Mouse (Mus musculus) embryonic fibroblast, embryonic 13.5 days (primary cell): ENCODE measurements around the gene Snrpa. TPM values are rescaled to one million over a fixed set of nuclear protein-coding genes. Genes with fewer than 3 reads are reported as not detected.

Experiments
- H3K27ac ChIP-seq: 2 replicates; pipeline ENCODE4 v1.5.1; 2012; ENCODE audit warnings: low read length, control low read depth, inconsistent platforms; ENCODE audit not compliant: insufficient read depth
- H3K4me1 ChIP-seq: 2 replicates; pipeline ENCODE4 v1.6.1; 2011; ENCODE audit warnings: low read length; ENCODE audit not compliant: control insufficient read depth, insufficient read depth
- H3K4me3 ChIP-seq: 2 replicates; pipeline ENCODE4 v1.5.1; 2011; ENCODE audit warnings: mild to moderate bottlenecking, control low read depth, low read length; ENCODE audit not compliant: insufficient read depth
- CTCF ChIP-seq: IDR thresholded peaks from 2 replicates; pipeline ENCODE4 v1.5.1; 2011; ENCODE audit warnings: mild to moderate bottlenecking, control low read depth, low read length, moderate library complexity, borderline replicate concordance; ENCODE audit not compliant: insufficient read depth
- POLR2A ChIP-seq: IDR thresholded peaks from 2 replicates; pipeline ENCODE4 v1.6.1; 2011; ENCODE audit warnings: low read depth, mild to moderate bottlenecking, control low read depth, low read length, moderate library complexity
- polyA plus RNA-seq: library from polyadenylated mRNA; stranded (reverse); fragments of >200 nt; gene quantifications from 2 replicates; pipeline ENCODE4 v1.2.4, GENCODE M21; 2011; ENCODE audit warnings: low read depth; ENCODE audit not compliant: missing spikeins, insufficient read length

Snrpa gene
- polyA plus RNA-seq, 1 experiment, result 153 TPM

GRCm38 (mm10) chr7:27228865-27229264 lies 32.8 kb upstream of the Snrpa start:
- peak overlapping the region; percentile 84 for H3K27ac ChIP-seq
- H3K4me1 ChIP-seq, result peaks cover 20% of the 10 kb centered on the region
- peak overlapping the region; percentile 64 for H3K4me3 ChIP-seq
- no peak for TF ChIP-seq CTCF
- no peak for TF ChIP-seq POLR2A

- Histone ChIP-seq H3K4me1 (peaks cover 18% of the 10 kb centered on the region), H3K4me3 (peak within 1 kb of the TSS; percentile 64), H3K27ac (peak within 1 kb of the TSS; percentile 84)
- TF ChIP-seq POLR2A, result peak; percentile 98
- no peak for TF ChIP-seq CTCF
These were observed 32.3 kb upstream of the Snrpa start, which contains the start of gene Itpkc for GRCm38 (mm10) chr7:27228281-27228821. Itpkc (minus strand) TSS chr7:27228661.

GRCm38 (mm10) chr7:27227676-27228075 lies 31.6 kb upstream of the Snrpa start:
- peak overlapping the region; percentile 64 for H3K4me3 ChIP-seq
- no peak for TF ChIP-seq CTCF
- no peak for TF ChIP-seq POLR2A
- H3K4me1 ChIP-seq, result peaks cover 18% of the 10 kb centered on the region
- peak overlapping the region; percentile 47 for H3K27ac ChIP-seq

GRCm38 (mm10) chr7:27227276-27227675 lies 31.2 kb upstream of the Snrpa start:
- peak overlapping the region; percentile 64 for H3K4me3 ChIP-seq
- H3K4me1 ChIP-seq, result peaks cover 16% of the 10 kb centered on the region; the same call in 1 of the 2 replicates

GRCm38 (mm10) chr7:27224877-27225575 lies 29.0 kb upstream of the Snrpa start:
- Histone ChIP-seq H3K4me3 (no peak overlapping the region), H3K27ac (no peak overlapping the region), H3K4me1 (peaks cover 16% of the 10 kb centered on the region; the same call in 1 of the 2 replicates)
- TF ChIP-seq POLR2A (no peak), CTCF (no peak)

More at GRCm38 (mm10) chr7:27227276-27227675, 31.2 kb upstream of the Snrpa start:
- no peak overlapping the region for H3K27ac ChIP-seq
- TF ChIP-seq CTCF, result no peak

GRCm38 (mm10) chr7:27222538-27222937 lies 26.5 kb upstream of the Snrpa start:
- Histone ChIP-seq H3K4me3 (no peak overlapping the region), H3K27ac (no peak overlapping the region), H3K4me1 (peaks cover 16% of the 10 kb centered on the region; the same call in 1 of the 2 replicates)
- no peak for TF ChIP-seq CTCF
- TF ChIP-seq POLR2A, result no peak

GRCm38 (mm10) chr7:27221939-27222338 lies 25.9 kb upstream of the Snrpa start:
- Histone ChIP-seq H3K4me1 (peaks cover 15% of the 10 kb centered on the region; the same call in 1 of the 2 replicates), H3K4me3 (no peak overlapping the region), H3K27ac (no peak overlapping the region)
- no peak for TF ChIP-seq POLR2A
- TF ChIP-seq CTCF, result no peak

- no peak for TF ChIP-seq POLR2A
- no peak for TF ChIP-seq CTCF
- no peak overlapping the region for H3K4me3 ChIP-seq
- H3K27ac ChIP-seq, result no peak overlapping the region
- H3K4me1 ChIP-seq, result 0 out of 2 replicates have a peak, but pooled peaks cover 7% of the 10 kb centered on the region
These were observed 23.9 kb upstream of the Snrpa start for GRCm38 (mm10) chr7:27219937-27220336.

GRCm38 (mm10) chr7:27218586-27218985 lies 22.5 kb upstream of the Snrpa start:
- TF ChIP-seq CTCF (no peak), POLR2A (no peak)
- no peaks in the 10 kb centered on the region for H3K4me1 ChIP-seq
- H3K27ac ChIP-seq, result peak overlapping the region; percentile 70
- H3K4me3 ChIP-seq, result no peak overlapping the region

GRCm38 (mm10) chr7:27212626-27213025 lies 16.6 kb upstream of the Snrpa start:
- Histone ChIP-seq H3K4me1 (no peaks in the 10 kb centered on the region), H3K4me3 (no peak overlapping the region), H3K27ac (no peak overlapping the region)
- TF ChIP-seq POLR2A, result no peak
- TF ChIP-seq CTCF, result no peak
